Mouse (Mus musculus) heart, embryonic 12.5 days (tissue): Measurements from ENCODE around the gene 1700088E04Rik. TPM values are rescaled to one million over a fixed set of nuclear protein-coding genes. Genes with fewer than 3 reads are reported as not detected.

Experiments
- ATAC-seq: fragments of 200-750 bp; cut with Nextera tagmentation; 2 replicates; pipeline ENCODE4 v1.8.0; 2017; ENCODE audit warnings: moderate TSS enrichment, moderate library complexity; ENCODE audit not compliant: insufficient number of reproducible peaks, low FRiP score
- H3K27ac ChIP-seq: fragments of 300-500 bp; sonication (generic); 2 replicates; pipeline ENCODE4 v1.5.1; 2016; ENCODE audit warnings: mild to moderate bottlenecking, moderate library complexity; ENCODE audit not compliant: poor library complexity, severe bottlenecking
- H3K27me3 ChIP-seq: fragments of 300-500 bp; sonication (generic); replicated peaks from 2 replicates; pipeline ENCODE4 v1.6.1; 2016; ENCODE audit warnings: mild to moderate bottlenecking, moderate library complexity
- H3K36me3 ChIP-seq: fragments of 300-500 bp; sonication (generic); 2 replicates; pipeline ENCODE4 v1.6.1; 2016; ENCODE audit warnings: mild to moderate bottlenecking, moderate library complexity
- H3K4me1 ChIP-seq: fragments of 300-500 bp; sonication (generic); replicated peaks from 2 replicates; pipeline ENCODE4 v1.6.1; 2016; ENCODE audit warnings: mild to moderate bottlenecking
- H3K4me2 ChIP-seq: fragments of 300-500 bp; sonication (generic); 2 replicates; pipeline ENCODE4 v1.6.1; 2016; ENCODE audit warnings: mild to moderate bottlenecking, moderate library complexity
- H3K4me3 ChIP-seq: fragments of 300-500 bp; sonication (generic); 2 replicates; pipeline ENCODE4 v1.5.1; 2016; ENCODE audit warnings: mild to moderate bottlenecking
- H3K9ac ChIP-seq: fragments of 300-500 bp; sonication (generic); 2 replicates; pipeline ENCODE4 v1.6.1; 2016; ENCODE audit warnings: mild to moderate bottlenecking, moderate library complexity
- H3K9me3 ChIP-seq: fragments of 300-500 bp; sonication (generic); replicated peaks from 2 replicates; pipeline ENCODE4 v1.6.1; 2016; ENCODE audit warnings: mild to moderate bottlenecking, moderate library complexity
- WGBS: fragments of 180-500 bp; shearing (Covaris S2); methylation state at CpG from one replicate; pipeline ENCODE4 v1.1.7; 2016; 5-methylcytosine and 5-hydroxymethylcytosine counted together
- polyA plus RNA-seq: library from polyadenylated mRNA; unstranded; fragments of >200 nt; fragmentation: Nextera tagmentation; extraction: Ambion mirVana; gene quantifications from 2 replicates; pipeline ENCODE4 v1.2.1, GENCODE M21; 2016

The 1700088E04Rik gene
- polyA plus RNA-seq, 1 experiment from 2014 or later, result 6.6 TPM

GRCm38 (mm10) chr15:79131442-79131841, 9.6 kb downstream of the 1700088E04Rik start:
- H3K27ac ChIP-seq, result no peak overlapping the region
- peaks cover 83% of the 10 kb centered on the region for H3K36me3 ChIP-seq
- 53% methylated on average over 7 of the region's 7 CpGs for WGBS
- no peak overlapping the region for H3K4me2 ChIP-seq
- ATAC-seq, result no peak
- no peak overlapping the region for H3K9ac ChIP-seq
- H3K4me1 ChIP-seq, result peaks cover 7% of the 10 kb centered on the region
- H3K4me3 ChIP-seq, result no peak overlapping the region
- no peaks in the 10 kb centered on the region for H3K27me3 ChIP-seq
- H3K9me3 ChIP-seq, result peaks cover 10% of the 10 kb centered on the region

- no peak overlapping the region for H3K9ac ChIP-seq
- no peak overlapping the region for H3K4me2 ChIP-seq
- H3K36me3 ChIP-seq, result peaks cover 90% of the 10 kb centered on the region
- peaks cover 10% of the 10 kb centered on the region for H3K9me3 ChIP-seq
- WGBS, result 77% methylated on average over 10 of the region's 10 CpGs
- no peak for ATAC-seq
- H3K4me3 ChIP-seq, result no peak overlapping the region
- no peak overlapping the region for H3K27ac ChIP-seq
- no peaks in the 10 kb centered on the region for H3K27me3 ChIP-seq
- H3K4me1 ChIP-seq, result peaks cover 7% of the 10 kb centered on the region
Observed at GRCm38 (mm10) chr15:79130782-79131181, 10.3 kb downstream of the 1700088E04Rik start.

- WGBS, result 74% methylated on average over 7 of the region's 7 CpGs
- Histone ChIP-seq H3K4me1 (peaks cover 11% of the 10 kb centered on the region), H3K4me2 (no peak overlapping the region), H3K9me3 (peaks cover 10% of the 10 kb centered on the region), H3K27ac (no peak overlapping the region), H3K27me3 (no peaks in the 10 kb centered on the region), H3K36me3 (peaks cover 98% of the 10 kb centered on the region), H3K9ac (no peak overlapping the region), H3K4me3 (no peak overlapping the region)
- ATAC-seq, result no peak
Observed at GRCm38 (mm10) chr15:79129311-79129710, 11.7 kb downstream of the 1700088E04Rik start.

- Histone ChIP-seq H3K4me1 (peaks cover 21% of the 10 kb centered on the region), H3K4me3 (no peak overlapping the region), H3K4me2 (no peak overlapping the region), H3K9ac (no peak overlapping the region), H3K9me3 (peaks cover 10% of the 10 kb centered on the region), H3K27ac (no peak overlapping the region), H3K27me3 (no peaks in the 10 kb centered on the region), H3K36me3 (peaks cover 98% of the 10 kb centered on the region)
- no peak for ATAC-seq
- 90% methylated on average over 5 of the region's 5 CpGs for WGBS
Observed at GRCm38 (mm10) chr15:79128208-79128607, 12.8 kb downstream of the 1700088E04Rik start.

- peaks cover 27% of the 10 kb centered on the region for H3K4me1 ChIP-seq
- H3K27ac ChIP-seq, result no peak overlapping the region
- H3K27me3 ChIP-seq, result no peaks in the 10 kb centered on the region
- H3K9ac ChIP-seq, result no peak overlapping the region
- no peak for ATAC-seq
- peaks cover 10% of the 10 kb centered on the region for H3K9me3 ChIP-seq
- H3K36me3 ChIP-seq, result peaks cover 98% of the 10 kb centered on the region
- H3K4me2 ChIP-seq, result no peak overlapping the region
- 89% methylated on average over 12 of the region's 12 CpGs for WGBS
- H3K4me3 ChIP-seq, result no peak overlapping the region
Observed at GRCm38 (mm10) chr15:79127101-79127500, 14.0 kb downstream of the 1700088E04Rik start.

GRCm38 (mm10) chr15:79126217-79126932, 14.7 kb downstream of the 1700088E04Rik start:
- Histone ChIP-seq H3K4me3 (no peak overlapping the region), H3K9me3 (peaks cover 10% of the 10 kb centered on the region), H3K36me3 (peaks cover 98% of the 10 kb centered on the region), H3K4me2 (no peak overlapping the region), H3K27me3 (no peaks in the 10 kb centered on the region), H3K27ac (no peak overlapping the region), H3K4me1 (peaks cover 27% of the 10 kb centered on the region), H3K9ac (no peak overlapping the region)
- ATAC-seq, result no peak
- 75% methylated on average over 13 of the region's 13 CpGs for WGBS

- Histone ChIP-seq H3K27me3 (no peaks in the 10 kb centered on the region), H3K36me3 (peaks cover 98% of the 10 kb centered on the region), H3K9ac (peak overlapping the region; percentile 28; the same call in 1 of the 2 replicates), H3K27ac (peak overlapping the region; percentile 83), H3K4me3 (no peak overlapping the region), H3K4me2 (no peak overlapping the region), H3K9me3 (peaks cover 10% of the 10 kb centered on the region), H3K4me1 (peaks cover 20% of the 10 kb centered on the region)
- 75% methylated on average over 10 of the region's 10 CpGs for WGBS
- ATAC-seq, result no peak
Observed at GRCm38 (mm10) chr15:79124331-79124875, 16.6 kb downstream of the 1700088E04Rik start.

GRCm38 (mm10) chr15:79123751-79124150, 17.3 kb downstream of the 1700088E04Rik start:
- Histone ChIP-seq H3K27ac (peak overlapping the region; percentile 83), H3K4me2 (no peak overlapping the region), H3K36me3 (peaks cover 100% of the 10 kb centered on the region), H3K9ac (peak overlapping the region; percentile 28; the same call in 1 of the 2 replicates), H3K27me3 (no peaks in the 10 kb centered on the region), H3K4me1 (peaks cover 20% of the 10 kb centered on the region), H3K9me3 (peaks cover 10% of the 10 kb centered on the region), H3K4me3 (no peak overlapping the region)
- ATAC-seq, result no peak
- WGBS, result 31% methylated on average over 6 of the region's 6 CpGs

- Histone ChIP-seq H3K9me3 (peaks cover 3% of the 10 kb centered on the region; the same call in 1 of the 2 replicates), H3K4me1 (peaks cover 20% of the 10 kb centered on the region), H3K27ac (no peak overlapping the region), H3K27me3 (no peaks in the 10 kb centered on the region), H3K4me2 (no peak overlapping the region), H3K4me3 (no peak overlapping the region), H3K9ac (no peak overlapping the region), H3K36me3 (peaks cover 100% of the 10 kb centered on the region)
- no peak for ATAC-seq
- 83% methylated on average over 13 of the region's 13 CpGs for WGBS
Observed at GRCm38 (mm10) chr15:79122546-79122945, 18.5 kb downstream of the 1700088E04Rik start.

GRCm38 (mm10) chr15:79122119-79122518, 18.9 kb downstream of the 1700088E04Rik start:
- Histone ChIP-seq H3K9me3 (no peaks in the 10 kb centered on the region), H3K9ac (no peak overlapping the region), H3K4me3 (no peak overlapping the region), H3K27ac (no peak overlapping the region), H3K4me1 (peaks cover 20% of the 10 kb centered on the region), H3K27me3 (no peaks in the 10 kb centered on the region), H3K36me3 (peaks cover 100% of the 10 kb centered on the region), H3K4me2 (no peak overlapping the region)
- ATAC-seq, result no peak
- 83% methylated on average over 4 of the region's 4 CpGs for WGBS

- no peaks in the 10 kb centered on the region for H3K27me3 ChIP-seq
- peaks cover 28% of the 10 kb centered on the region for H3K4me1 ChIP-seq
- no peak overlapping the region for H3K4me3 ChIP-seq
- H3K9me3 ChIP-seq, result no peaks in the 10 kb centered on the region
- no peak overlapping the region for H3K27ac ChIP-seq
- no peak overlapping the region for H3K4me2 ChIP-seq
- peaks cover 100% of the 10 kb centered on the region for H3K36me3 ChIP-seq
- no peak for ATAC-seq
- 77% methylated on average over 9 of the region's 9 CpGs for WGBS
- no peak overlapping the region for H3K9ac ChIP-seq
Observed at GRCm38 (mm10) chr15:79119491-79119890, 21.6 kb downstream of the 1700088E04Rik start.
